Mouse (Mus musculus): ENCODE measurements around the gene Abcf2.
"Not testable (repeated sequence)": the region's sequence is repeated elsewhere in the genome, so short reads cannot be mapped to it uniquely, and the experiment has no call there.

The Abcf2 gene

DNA sequence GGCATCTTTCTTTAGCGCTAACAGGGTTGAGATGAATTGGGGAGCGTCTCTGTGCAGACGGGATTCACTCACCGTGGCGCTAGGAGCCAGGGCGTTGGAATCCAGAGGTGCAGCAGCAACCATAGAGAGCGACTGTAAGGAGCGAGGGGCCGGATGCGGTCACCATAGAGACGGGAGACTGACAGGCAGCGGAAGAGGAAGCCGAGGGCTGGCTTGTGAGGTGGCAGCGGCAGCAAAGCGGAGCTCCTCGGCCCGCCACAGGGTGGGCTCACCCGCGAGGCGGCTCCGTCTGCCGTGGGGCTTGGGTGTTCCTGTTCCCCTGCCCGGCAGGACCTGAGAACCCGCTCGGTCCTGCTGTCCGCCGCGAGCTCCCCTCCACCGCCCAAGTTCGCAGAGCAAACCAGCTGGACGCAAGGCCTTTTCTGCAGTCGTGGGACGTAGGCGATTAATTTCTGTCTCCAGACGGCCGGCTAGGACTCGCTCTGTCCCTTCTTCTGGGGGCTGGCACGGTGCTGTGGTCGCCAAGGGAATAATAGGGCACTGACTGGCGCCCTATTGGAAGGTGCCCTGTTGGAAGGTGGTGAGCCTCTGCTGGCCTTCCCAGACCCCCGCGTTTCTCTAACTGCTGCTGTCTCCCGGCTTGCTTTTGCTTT, 9.4 kb upstream of the Abcf2 start, which contains the start of gene Chpf2:
Gene Chpf2 (plus strand): TSS at position 195 of the 653 bp plus-strand sequence.
- DNase-seq (ENCODE audit: low spot score in 2 of 2) = peak; percentile 78 to 87

DNA sequence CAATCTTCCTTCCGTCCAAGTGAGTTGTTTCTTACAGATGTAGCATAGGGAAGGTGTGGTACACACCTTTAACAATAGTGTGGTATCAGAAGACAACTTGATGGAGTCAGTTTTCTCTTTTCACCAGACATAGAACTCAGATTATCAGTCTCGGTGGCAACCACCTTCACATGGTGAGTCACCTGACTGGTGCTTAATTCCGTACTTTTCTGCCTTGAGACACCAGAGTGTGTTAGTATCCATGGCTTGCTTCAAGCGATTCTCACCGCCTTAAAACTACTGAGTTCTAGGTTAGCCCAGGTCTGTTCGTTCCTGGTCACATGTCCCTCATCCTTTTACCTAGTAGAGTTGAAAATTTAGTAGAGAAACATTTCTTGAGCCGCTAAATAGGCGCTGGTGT, 8.8 kb upstream of the Abcf2 start:
- DNase-seq (ENCODE audit: low spot score in 2 of 2) = no peak

DNA sequence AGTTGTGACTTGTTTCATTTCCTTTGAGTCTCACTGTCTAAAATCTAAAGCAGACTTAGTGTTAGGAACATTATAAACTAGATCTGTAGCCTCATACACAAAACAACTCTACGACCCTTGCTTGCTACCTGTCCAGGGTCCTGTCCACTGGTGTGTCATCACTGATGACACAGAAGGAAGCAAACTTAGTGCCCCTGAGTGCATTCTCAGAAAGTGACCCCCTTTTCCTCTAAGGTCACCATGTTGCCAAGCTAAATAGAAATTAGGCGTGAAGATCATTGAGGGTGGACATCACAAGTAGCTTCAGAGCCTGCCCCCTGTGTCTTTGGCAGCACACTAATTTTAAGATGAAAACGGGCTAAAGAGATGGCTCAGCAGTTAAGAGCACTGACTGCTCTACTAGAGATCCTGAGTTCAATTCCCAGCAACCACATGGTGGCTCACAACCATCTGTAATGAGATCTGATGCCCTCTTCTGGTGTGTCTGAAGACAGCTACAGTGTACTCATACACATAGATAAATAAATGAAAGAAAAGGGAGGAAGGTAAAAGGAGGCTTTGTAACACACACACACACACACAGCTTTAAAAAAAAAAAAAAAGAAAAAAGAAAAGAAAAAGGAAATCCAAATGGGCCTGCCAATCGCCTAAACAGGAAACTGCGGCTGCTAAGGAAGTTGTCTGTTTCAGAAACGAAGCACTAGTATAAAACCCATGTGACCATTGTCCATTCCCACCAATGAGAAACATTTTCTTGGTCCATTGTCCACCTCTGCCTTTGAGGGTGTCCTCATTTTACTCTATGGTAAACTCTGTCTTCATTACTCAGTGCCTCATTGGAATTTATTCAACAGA, 1.1 kb upstream of the Abcf2 start:
- no peak for DNase-seq (ENCODE audit: low spot score in 2 of 2)

DNA sequence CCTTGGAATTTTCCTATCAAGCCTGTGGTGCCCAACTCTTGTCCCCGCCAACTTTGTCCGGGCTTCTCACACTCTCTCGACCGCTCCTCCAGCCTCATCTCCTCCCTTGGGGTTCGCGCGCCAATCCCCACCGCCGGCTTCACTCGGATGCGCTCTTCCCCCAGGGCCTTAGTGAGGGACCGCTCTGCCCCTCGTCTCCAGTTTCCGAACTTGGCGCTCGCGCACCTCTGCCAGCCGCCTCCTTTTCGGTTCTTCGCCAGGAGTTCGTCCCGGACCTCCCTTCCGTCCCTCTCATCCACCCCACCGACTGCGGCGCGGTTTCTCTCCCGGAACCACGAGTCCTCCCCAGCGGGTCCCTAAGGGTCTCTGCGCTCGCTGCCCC, 475 bp downstream of the Abcf2 start:
- DNase-seq (ENCODE audit: low spot score in 2 of 2) = peak in 1 of 2 experiments; percentile 81

DNA sequence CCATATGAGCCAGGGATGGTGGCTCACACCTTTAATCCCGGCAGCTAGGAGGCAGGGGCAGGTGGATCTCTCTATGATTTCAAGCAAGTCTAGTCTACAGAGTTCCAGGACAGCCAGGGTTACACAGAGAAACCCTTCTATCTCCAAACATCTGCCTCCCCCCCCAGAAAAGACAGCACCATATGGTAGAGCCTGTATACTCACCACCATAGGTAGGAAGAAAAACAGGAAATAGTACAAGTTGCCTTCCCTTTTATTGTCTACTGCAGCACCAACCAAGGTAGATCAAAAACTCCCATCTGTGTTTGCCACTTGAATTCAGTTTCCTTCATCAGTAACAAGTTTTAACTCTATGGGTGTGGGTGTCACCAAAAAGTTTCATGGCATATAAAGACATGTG, 1.3 kb downstream of the Abcf2 start:
- no peak for DNase-seq (ENCODE audit: low spot score in 2 of 2)

DNA sequence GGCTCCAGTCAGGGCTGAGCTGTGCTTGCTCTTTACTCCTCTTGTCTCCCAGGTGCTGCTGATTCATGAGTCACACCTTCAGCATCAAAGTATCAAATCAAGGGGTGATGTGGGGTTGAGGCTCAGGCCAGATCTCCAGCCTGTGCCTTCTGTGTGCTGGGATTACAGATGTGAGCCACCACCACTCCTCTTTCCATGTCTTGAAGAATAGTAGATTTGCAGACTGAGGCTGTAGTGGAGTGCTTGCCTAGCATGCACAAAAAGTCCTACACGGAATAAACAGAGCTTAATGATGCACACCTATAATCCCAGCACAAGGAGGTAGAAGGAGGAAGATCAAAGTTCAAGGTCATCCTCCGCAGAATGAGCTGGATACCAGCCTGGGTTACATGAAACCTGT, 20.6 kb downstream of the Abcf2 start, which contains the start of gene 4931409K22Rik:
Gene 4931409K22Rik (minus strand): TSS at position 101 of the 400 bp plus-strand sequence.
- no peak for DNase-seq (ENCODE audit: low spot score in 2 of 2)

DNA sequence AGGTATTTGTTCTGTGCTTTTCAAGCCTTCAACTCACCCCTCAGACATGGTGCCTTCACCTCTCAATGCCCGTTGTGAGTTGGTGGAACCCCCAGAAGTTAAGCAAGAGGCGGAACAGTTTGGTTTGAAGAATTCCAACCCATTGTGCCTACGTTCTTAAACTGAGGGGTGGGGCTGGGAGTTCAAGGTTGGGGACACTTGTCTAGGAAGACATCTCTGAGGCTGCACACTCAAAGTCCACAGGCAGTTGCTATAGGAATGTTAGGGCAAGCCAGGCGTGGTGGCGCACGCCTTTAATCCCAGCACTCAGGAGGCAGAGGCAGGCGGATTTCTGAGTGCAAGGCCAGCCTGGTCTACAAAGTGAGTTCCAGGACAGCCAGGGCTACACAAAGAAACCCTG, 21.9 kb downstream of the Abcf2 start:
- DNase-seq (ENCODE audit: low spot score in 2 of 2) = not testable (repeated sequence)

DNA sequence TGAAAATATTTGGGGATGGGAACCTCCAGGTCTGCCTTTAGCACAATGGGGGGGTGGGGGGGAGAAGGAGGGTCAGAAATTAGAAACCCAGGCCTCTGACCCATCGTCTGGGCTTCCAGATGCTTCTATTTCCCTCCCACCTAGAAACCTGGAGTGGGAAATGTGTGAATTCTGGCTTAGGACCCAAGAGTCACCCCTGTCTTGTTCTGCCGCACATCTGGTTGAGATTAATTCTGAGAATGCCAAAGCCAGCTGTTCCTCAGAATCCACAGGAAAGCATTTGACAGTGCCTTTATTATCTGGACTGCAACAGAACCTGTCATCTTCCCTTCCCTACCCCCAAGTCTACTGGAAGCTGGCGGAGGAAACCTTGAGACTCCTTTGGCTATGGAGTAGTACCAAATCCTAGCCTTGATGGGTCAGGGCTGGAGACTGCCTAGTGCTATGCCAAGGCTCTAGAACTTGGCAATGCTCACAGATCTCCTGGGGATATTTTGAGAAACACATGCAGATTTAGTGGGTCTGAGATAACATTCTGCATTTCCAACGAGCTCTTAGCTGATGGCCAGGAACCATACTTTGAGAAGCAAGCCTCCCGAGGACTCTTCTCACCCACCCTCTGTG, 23.5 kb downstream of the Abcf2 start:
- DNase-seq (ENCODE audit: low spot score in 2 of 2) = no peak

DNA sequence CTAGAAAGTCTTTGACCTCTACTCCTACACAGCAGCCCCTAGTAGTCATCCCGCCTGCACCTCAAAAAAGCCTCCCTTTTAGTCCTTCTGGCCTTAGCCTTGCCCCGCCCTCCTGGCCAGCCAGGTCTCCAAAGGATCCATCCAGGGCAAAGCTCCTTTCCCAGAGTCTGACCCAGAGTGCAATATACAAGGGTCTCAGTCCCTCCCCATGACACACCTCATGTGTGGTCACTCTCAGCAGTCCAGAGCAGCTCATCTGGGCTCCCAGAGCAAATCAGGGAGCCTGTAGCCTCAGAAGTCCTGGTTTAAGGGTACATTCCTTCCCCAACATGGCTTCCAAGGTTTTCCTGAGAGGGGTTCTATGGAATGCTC, 26.0 kb downstream of the Abcf2 start:
- no peak for DNase-seq (ENCODE audit: low spot score in 2 of 2)

DNA sequence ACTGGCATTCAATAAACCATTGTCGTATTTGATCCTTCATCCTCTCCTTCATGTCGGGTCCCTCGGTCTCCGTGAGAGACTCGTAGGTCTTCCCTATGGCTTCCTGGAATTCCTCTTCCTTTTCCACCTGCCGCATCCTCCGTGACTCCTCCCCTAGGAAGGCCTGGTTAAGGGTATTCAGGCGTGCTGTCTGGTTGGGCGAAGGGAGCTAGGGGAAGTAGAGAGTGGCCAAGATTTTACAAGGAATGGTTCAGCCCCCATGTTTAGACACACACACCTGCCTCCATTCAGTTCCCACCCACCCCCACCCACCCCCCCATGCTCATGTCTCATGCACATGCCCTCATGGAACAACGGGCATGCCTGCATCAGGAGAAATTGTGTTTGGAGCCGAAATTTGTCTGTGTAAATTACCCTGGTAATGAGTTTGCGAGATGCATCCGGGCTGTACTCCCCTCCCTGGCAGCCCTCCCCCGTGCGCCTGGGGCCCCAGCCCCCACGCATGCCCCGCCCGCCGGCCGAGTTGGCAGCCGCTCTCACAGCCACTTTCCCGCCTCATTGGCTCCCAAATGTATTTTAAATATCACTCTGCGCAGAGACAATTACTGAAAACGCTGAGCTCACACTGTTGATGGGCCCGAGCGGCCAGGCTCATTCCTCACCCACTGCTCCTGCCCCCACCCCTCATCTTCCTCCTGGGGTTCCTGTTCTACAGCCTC, 26.5 kb downstream of the Abcf2 start:
- no peak for DNase-seq (ENCODE audit: low spot score in 2 of 2)

DNA sequence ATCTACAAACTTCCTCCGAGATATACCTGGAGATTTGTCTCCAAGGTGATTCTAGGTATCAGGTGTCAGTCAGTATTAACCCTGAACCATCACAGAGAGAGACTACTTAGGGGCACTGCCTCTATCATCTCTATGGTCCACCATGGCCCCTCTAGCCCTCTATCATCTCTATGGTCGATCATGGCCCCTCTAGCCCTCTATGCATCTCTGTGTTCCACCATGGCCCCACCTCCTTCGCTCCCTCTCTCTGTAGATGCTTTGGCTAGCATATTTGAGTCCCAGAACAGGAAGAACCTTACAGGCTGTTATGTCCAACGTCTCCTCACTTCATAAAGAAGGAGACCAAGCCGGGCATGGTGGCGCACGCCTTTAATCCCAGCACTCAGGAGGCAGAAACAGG, 34.6 kb downstream of the Abcf2 start:
- no peak for DNase-seq (ENCODE audit: low spot score in 2 of 2)

DNA sequence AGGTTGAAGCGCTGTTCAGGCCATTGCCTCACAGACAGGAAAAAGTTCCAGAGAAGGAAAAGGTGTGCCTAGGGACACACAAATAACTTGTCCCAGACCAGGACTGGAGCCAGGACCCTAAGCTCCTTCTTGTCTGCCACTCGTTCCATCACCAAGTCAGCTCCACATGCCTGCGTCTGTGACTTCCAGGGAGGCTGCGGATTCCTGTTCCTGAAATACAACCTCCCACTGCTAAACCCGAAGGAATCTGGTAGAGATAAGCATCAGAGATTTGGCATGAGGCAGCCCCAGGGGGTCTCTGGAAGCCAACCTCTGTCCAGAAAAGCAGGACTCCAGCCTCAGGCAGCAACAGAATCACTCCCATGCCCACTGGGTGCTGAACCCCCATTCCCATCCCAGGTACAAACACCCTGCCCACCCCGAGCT, 36.1 kb downstream of the Abcf2 start:
- no peak for DNase-seq (ENCODE audit: low spot score in 2 of 2)

DNA sequence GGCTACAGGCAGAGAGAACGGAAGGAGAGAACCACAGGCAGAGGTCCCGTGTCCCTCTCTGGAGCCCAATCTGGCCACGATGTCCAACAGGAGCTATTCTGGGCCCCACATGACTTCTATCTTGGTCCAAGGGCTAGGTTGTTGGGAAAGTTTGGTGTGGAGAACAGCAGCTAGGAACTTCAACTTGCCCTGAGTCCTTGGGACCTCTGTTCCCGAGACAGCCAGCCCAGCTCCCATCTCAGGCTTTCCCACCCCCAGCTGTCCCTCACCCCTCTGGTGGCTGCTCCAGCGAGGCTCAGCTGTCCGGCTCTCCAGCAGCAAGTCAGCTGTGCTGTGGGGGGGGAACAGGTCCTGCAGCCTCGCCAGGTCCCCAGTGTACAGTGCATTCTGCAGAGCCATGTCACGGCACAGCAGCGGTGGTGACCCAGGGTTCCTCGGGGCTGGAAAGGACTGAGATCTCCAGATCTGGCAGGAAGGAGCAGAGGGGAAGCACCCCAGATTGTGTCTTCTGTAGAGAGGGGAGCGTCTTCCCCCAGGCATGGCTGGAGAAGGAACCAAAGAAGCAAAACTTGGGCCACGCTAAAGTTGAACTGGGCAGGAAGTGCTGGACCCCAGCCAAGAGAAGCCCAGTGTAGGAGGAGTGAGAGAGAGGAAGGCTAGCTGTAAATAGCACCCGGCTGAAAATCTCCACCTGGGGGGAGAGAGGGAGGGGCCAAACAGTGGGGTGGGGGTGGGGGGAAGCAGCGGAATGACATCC, 36.7 kb downstream of the Abcf2 start, which contains the start of gene Asb10:
Gene Asb10 (minus strand): TSS at position 592 of the 757 bp plus-strand sequence.
- DNase-seq (ENCODE audit: low spot score in 2 of 2) = no peak

DNA sequence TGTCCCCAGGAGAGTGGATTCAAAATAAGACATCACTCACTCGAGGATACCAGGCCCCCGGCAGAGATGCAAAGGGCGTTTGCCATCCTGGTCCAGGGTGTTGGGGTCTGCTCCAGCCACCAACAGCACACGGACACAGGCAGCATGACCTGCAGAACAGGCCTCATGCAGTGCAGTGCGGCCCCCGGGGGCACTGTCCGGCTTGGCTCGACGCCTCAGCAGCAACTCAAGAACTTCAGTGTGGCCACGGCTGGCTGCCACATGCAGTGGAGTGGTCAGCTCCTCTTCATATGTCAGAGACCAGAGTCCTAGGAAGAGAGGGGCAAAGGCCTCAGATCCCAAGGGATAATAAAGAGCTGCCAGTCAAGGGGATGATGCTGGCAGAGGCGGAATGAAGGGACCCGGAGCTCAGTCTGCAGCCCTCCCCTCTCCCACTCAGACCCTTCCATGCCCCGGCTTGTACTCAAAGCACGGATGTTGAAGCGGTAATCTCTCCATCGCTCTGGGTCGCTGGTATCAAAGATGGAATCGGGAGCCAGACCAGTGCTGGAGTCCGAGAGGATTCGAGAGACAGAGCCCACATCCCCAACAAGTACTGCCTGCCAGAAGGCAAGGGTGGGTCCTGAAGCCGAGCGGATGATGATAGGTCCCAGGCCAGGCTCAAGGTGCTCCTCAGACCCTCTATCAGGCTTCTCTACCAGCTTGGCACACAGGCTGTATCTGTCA, 37.5 kb downstream of the Abcf2 start:
- DNase-seq (ENCODE audit: low spot score in 2 of 2) = no peak

DNA sequence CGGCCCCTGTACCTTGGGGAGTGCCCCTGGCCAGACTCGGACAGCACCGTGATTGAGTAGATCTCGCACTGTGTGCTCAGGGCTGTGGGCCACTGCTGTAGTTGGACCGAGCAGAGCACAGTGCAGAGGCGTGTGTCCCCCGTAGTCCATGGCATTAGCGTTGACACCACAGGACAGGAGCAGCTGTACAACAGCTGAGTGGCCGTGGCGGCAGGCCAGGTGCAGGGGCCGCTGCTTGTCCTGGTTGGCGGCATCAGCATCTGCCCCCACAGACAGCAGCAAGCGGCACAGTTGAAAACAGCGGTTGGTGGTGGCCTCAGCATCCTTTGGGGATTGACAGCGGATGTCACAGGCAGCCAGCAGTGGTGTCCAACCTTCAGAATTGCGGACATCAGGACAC, 39.6 kb downstream of the Abcf2 start:
- no peak for DNase-seq (ENCODE audit: low spot score in 2 of 2)

DNA sequence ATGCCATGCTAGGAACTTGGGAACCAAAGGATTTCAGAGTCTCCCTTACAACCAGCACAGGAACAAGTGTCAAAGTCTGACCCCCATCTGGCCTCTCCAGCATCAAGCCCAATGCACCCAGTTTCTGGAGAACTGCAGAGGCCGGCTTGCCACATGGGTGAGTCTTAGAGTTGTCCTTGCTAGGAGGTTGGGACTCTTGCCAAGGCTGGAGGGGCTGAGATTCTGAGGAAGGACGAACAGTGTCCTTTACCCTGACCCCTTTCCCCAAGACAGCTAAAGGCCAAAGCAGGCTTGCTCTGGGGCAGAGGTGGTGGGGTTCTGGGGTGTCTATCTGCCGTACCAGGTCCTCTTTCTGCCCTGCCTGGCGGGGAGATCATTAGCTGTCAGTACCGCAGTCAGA, 40.8 kb downstream of the Abcf2 start:
- no peak for DNase-seq (ENCODE audit: low spot score in 2 of 2)

DNA sequence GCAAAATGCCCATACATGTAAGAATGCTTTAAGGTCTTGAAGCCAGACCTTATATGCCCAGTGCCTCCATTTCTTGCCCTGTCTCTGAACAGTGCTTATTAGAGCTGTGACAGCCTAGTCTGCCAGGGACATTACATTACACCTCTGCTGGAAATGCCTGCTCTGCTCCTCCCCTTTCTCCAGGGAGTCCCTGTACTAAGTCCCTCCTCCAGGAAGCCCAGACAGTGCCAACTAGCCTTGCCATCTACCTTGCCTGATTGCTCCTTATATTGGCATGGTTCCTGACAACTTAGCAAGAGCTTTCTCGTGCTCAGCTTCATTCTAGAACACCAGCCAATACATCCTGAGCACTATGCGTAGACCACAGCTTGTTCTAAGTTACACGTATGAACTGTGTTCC, 41.5 kb downstream of the Abcf2 start:
- DNase-seq (ENCODE audit: low spot score in 2 of 2) = no peak

DNA sequence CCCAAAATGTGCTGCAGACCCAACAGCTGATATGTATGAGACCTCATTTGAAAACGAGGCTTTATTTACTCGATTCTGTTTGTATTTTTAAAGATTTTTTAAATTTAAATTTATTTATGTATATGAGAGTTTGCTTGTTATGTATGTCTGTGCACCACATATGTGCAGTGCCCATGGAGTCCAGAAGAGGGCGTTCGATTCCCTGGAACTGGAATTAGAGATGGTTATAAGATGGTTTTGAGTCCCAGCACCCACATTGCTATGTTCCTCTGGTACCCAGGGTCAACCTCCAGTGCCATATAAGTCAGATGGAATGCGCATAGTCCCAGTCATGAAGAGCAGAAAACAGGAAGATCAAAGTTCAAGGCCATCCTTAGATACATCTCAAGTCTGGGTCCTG, 43.0 kb downstream of the Abcf2 start:
- DNase-seq (ENCODE audit: low spot score in 2 of 2) = no peak

DNA sequence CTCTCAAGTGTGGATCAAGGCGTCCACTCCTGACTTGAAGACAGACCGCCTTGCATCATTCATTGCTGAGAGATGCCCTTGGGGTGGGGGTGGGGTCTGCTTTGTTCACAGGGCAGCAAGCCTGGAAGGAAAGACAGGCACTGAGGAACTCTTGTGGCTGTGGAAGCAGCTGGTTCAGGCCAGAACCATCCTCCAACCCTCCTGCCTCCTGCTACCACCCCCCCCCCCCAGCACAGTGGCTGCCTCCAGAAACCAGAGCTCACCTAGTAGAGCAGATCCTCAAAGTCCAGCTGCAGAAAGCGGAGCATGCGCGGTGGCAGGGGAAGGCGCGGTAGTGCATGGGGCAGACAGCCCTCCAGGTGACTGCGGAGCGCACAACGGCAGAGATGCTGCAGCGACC, 43.9 kb downstream of the Abcf2 start:
- no peak for DNase-seq (ENCODE audit: low spot score in 2 of 2)

DNA sequence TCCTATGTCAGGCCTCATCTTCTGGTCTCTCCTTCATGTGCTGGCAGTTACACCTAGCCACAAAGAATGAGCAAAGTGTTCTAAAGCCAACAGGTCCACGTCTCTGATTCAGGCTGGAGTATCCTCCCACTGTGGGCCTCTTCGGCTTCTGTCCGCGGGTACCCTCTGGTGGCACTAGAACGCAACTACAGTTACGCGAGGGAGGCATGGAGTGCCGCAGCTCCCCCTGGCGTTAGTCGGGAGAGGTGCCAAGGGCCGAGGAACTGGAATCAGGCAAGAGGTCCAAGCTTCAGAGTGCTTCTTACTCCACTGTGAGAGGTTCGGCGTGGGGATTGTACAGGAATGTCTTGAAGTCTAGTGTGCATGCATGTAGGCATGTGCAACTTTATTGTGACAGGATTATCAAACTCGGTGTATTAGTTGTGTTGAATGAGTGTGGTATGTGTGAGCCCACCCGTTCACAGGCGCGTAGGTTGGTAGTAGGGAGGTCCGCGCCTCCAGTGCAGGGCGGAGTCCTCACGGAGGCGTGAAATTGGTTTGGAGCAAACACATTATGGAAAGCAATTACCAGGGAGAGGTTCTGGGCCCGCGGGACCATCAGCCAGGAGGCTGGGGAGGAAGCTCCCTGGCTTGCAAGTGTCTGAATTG, 47.1 kb downstream of the Abcf2 start:
- peak; percentile 85 to 95 for DNase-seq (ENCODE audit: low spot score in 2 of 2)
